Mouse (Mus musculus) WW6 (cell line): Measurements from ENCODE around the gene Olfr1298.

Source experiments
- DNase-seq: peaks from one replicate; pipeline ENCODE4 v3.0.0-alpha.2; 2013; ENCODE audit warnings: low read depth, low spot score

The Olfr1298 gene

DNA sequence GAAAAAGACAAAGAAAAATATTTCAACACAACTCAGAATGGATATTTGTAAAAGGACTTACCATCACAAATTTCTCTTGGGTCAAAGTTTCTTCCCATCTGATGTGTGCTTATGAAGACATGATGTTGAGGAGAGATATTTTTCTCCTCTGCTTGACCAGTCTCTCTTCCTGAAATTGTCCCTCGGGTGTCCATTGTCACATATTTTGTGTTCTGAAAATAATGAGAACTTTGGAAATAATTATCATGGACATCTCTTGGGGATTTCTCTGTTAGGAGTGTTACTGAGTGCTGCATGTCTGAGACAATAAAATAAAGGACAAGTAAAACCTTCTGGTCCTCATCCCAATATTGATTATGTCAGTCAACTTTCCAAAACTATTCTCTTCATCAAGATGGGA lies at the start of gene Olfr1298:
Gene Olfr1298 (minus strand): TSS at position 101 of the 400 bp plus-strand sequence.
- no peak for DNase-seq

DNA sequence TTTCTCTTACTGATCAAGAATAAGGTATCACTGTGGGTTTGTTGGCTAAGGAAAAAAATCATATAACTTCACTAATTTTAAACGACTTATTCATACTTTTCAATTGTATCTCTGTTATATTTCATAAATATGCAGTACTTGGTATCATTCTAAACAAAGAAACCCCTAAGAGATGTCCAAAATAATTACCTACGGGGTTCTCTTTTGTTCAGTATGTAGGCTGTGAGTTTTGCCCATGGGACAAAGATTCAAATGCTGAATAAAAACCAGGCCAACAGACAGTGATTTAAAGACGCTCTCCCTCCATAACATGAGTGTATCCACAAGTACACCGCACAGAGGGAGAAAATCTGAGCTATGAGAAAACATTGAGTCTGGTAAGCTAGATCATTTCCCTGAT lies 12.1 kb upstream of the Olfr1298 start, which contains the start of gene Olfr1299:
Gene Olfr1299 (plus strand): TSS at position 301 of the 400 bp plus-strand sequence.
- DNase-seq, result no peak

DNA sequence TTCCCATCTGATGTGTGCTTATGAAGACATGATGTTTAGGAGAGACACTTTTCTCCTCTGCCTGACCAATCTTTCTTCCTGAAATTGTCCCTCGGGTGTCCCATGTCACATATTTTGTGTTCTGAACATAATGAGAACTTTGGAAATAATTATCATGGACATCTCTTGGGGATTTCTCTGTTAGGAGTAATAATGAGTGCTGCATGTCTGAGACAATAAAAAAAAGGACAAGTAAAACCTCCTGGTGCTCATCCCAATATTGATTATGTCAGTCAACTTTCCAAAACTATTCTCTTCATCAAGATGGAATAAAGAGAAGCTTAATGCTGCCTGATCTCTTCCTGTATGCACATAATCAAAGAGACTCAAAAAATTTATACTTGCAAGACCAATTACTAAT lies 22.6 kb downstream of the Olfr1298 start, which contains the start of gene Olfr1297:
Gene Olfr1297 (minus strand): TSS at position 101 of the 400 bp plus-strand sequence.
- no peak for DNase-seq
